Mouse (Mus musculus): ENCODE data around the gene Dppa1. TPM values are rescaled to one million over a fixed set of nuclear protein-coding genes. Genes with fewer than 3 reads are reported as not detected.

Dppa1 gene
- polyA plus RNA-seq, 1 experiment from 2014 or later = not detected

DNA sequence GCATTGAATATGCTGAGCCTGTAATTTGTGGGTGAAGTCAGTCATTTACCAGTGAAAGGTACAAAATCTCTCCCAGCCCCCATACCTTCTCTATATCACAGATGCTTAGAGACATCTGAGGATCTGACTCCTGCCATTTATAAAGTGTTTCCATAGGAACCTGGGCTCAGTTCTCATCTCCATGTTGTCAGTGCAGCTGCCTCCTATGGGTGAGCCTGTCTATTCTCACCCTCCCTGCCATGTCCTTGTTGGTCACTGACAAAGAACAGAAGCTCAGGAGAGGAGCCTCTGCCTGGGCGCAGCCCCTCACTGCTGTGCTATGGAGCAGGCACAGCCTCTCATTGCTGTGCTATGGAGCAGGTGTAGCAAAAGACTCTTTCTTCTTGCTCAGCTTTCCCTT is 9.1 kb downstream of the Dppa1 start:
- Histone ChIP-seq H3K27ac (no peak overlapping the region), H3K9ac (no peak overlapping the region), H3K4me1 (replicated peaks) (no peaks in the 10 kb centered on the region), H3K27me3 (replicated peaks) (no peaks in the 10 kb centered on the region), H3K9me3 (no peaks in the 10 kb centered on the region), H3K4me3 (replicated peaks) (no peak overlapping the region), H3K4me2 (replicated peaks) (no peak overlapping the region), H3K36me3 (no peaks in the 10 kb centered on the region)
- no peak for ATAC-seq
- 64% methylated on average over 1 of the region's 1 CpGs for WGBS

DNA sequence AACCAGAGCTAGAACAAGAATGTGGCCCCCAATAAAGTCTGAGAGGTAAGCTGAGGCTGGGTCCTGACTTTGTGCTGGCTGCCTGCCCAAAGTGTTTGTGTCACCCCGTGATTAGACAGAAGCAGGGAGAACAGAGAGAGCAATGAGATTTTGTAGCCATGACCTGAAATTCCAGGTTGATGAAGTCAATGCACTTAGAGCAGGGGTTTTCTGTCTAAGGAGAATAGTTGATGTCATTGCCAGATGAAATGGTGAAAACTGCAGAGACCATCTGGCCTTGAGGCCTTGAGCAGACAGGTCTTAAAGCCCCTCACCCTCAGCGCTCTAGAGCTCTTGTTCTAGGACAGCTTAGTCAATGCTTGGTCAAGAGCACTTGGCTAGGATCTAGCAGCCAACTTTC is 36.6 kb downstream of the Dppa1 start:
- no peak for ATAC-seq
- no peaks in the 10 kb centered on the region for H3K27me3 ChIP-seq (replicated peaks)
- H3K4me3 ChIP-seq (replicated peaks) = no peak overlapping the region
- no peaks in the 10 kb centered on the region for H3K9me3 ChIP-seq
- no peak overlapping the region for H3K4me2 ChIP-seq (replicated peaks)
- 67% methylated on average over 2 of the region's 2 CpGs for WGBS
- H3K9ac ChIP-seq = no peak overlapping the region
- H3K4me1 ChIP-seq (replicated peaks) = no peaks in the 10 kb centered on the region
- H3K36me3 ChIP-seq = no peaks in the 10 kb centered on the region
- no peak overlapping the region for H3K27ac ChIP-seq

DNA sequence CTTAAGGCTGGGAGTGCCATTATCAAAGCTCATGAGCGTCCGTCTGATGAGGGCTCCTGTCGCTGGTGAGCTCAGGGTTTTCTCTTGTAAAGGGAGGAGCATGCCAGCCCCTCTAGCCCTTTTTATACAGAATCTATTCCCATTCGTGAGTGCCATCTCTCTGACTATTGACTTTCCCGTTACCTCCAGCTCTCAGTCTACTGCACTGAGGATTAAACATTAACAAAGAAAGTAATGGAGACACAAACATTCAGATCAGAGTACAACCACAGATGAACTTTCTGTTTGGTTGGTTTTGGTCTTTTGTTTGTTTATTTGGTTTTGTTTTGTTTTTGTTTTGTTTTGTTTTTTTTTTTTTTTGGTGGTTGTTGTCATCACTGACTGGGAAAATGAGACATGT is 46.3 kb downstream of the Dppa1 start:
- 72% methylated on average over 5 of the region's 5 CpGs for WGBS
- Histone ChIP-seq H3K4me2 (replicated peaks) (no peak overlapping the region), H3K4me1 (replicated peaks) (no peaks in the 10 kb centered on the region), H3K4me3 (replicated peaks) (no peak overlapping the region), H3K9me3 (no peaks in the 10 kb centered on the region), H3K9ac (no peak overlapping the region), H3K27ac (no peak overlapping the region), H3K27me3 (replicated peaks) (no peaks in the 10 kb centered on the region), H3K36me3 (no peaks in the 10 kb centered on the region)
- ATAC-seq = no peak

DNA sequence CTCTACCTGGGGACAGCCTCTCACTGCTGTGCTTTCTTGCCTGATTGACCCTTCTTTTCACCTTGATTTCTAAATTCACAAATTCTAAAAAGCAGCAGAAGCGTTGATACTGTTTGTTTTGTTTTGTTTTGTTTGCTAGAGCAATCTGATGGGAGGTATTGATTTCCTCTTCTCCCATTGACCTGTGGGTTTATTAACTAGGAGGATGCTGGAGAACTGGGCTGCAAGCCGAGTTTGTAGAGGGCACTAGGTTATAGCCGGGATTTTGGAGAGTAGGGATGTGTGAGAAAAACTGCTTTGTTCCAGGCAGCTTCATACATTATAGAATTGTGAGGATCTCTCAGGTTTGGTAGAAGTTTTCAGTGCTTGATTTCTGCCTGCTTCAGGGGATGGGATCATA is 48.6 kb downstream of the Dppa1 start:
- H3K27me3 ChIP-seq (replicated peaks) = no peaks in the 10 kb centered on the region
- H3K9me3 ChIP-seq = no peaks in the 10 kb centered on the region
- no peak overlapping the region for H3K4me2 ChIP-seq (replicated peaks)
- no peak overlapping the region for H3K9ac ChIP-seq
- 69% methylated on average over 3 of the region's 3 CpGs for WGBS
- H3K4me1 ChIP-seq (replicated peaks) = no peaks in the 10 kb centered on the region
- H3K36me3 ChIP-seq = no peaks in the 10 kb centered on the region
- no peak overlapping the region for H3K4me3 ChIP-seq (replicated peaks)
- ATAC-seq = no peak
- H3K27ac ChIP-seq = no peak overlapping the region

DNA sequence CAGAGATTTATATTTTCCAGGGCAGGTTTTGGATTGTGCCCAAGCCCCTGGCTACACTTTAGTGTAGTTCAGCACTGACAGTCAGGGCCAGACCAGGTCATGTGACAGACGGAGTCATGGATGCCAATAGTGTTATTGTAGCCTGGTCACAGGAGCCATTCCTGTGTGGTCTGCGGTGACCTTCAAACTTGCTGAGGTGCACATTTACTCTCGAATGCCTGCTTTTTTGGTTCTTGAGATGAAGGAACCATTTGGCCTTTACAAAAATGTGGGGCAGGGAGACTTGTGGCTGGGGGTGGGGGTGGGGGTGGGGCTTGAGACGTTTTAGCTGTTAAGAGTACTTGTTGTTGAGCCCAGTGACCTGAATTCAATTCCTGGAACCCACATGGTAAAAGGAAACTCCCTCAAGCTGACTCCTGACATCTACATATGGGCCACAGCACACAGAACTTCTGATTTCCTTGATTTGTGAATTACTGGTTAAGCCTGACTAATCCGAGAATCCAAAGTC is 50.2 kb downstream of the Dppa1 start:
- Histone ChIP-seq H3K9ac (no peak overlapping the region), H3K4me2 (replicated peaks) (no peak overlapping the region), H3K9me3 (no peaks in the 10 kb centered on the region), H3K4me3 (replicated peaks) (no peak overlapping the region), H3K36me3 (no peaks in the 10 kb centered on the region), H3K27me3 (replicated peaks) (no peaks in the 10 kb centered on the region), H3K27ac (no peak overlapping the region), H3K4me1 (replicated peaks) (no peaks in the 10 kb centered on the region)
- no peak for ATAC-seq
- WGBS = 40% methylated on average over 5 of the region's 5 CpGs

DNA sequence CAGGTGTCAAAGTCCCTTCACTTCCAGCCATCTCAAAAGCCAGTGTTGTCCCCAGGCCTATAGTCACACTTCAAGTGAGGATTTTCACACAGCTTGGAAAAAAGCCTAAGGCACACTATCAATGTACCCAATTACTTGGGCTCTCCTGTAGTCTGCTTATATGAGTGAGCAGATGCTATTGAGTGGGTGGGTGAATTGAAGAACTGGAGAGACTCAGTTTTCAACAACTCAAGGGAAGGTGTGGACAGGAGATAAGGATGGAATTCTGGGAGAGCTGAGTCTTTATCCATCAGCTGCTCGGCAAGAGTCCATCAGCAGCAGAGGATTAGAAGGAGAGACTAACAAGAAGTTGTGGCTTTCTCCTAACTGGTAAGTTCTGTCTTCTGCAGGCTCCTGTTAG is 57.7 kb downstream of the Dppa1 start, which contains the start of gene BC053393:
Gene BC053393 (plus strand): TSS at position 210 of the 400 bp plus-strand sequence.
- ATAC-seq = no peak
- Histone ChIP-seq H3K27me3 (replicated peaks) (no peaks in the 10 kb centered on the region), H3K9ac (no peak within 1 kb of the TSS), H3K9me3 (no peaks in the 10 kb centered on the region), H3K27ac (no peak within 1 kb of the TSS), H3K4me2 (replicated peaks) (no peak within 1 kb of the TSS), H3K4me1 (replicated peaks) (no peaks in the 10 kb centered on the region), H3K4me3 (replicated peaks) (no peak within 1 kb of the TSS), H3K36me3 (no peaks in the 10 kb centered on the region)
- WGBS = 66% methylated on average over 1 of the region's 1 CpGs

DNA sequence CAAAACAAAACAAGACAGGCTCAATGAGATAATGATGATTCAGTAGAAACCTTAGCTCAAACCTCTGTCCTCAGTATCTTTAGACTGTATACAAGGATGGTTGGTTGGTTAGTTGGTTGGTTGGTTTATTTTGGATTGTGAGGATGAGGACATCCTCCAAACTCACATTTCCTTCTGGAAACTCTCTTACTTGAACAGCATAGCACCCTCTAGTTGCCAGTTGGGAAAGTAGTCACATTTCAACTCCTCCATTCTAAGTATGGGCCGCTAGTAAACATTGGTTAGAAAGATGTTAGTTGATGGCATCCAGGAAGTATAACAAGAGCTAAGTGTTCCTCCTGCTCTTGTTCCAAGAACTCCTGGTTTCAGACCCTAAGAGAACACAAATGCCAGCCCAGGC is 60.0 kb downstream of the Dppa1 start:
- Histone ChIP-seq H3K4me3 (replicated peaks) (no peak overlapping the region), H3K9ac (no peak overlapping the region), H3K36me3 (no peaks in the 10 kb centered on the region), H3K9me3 (no peaks in the 10 kb centered on the region), H3K27me3 (replicated peaks) (no peaks in the 10 kb centered on the region), H3K27ac (no peak overlapping the region), H3K4me1 (replicated peaks) (no peaks in the 10 kb centered on the region), H3K4me2 (replicated peaks) (no peak overlapping the region)
- no peak for ATAC-seq
- 86% methylated on average over 1 of the region's 1 CpGs for WGBS

DNA sequence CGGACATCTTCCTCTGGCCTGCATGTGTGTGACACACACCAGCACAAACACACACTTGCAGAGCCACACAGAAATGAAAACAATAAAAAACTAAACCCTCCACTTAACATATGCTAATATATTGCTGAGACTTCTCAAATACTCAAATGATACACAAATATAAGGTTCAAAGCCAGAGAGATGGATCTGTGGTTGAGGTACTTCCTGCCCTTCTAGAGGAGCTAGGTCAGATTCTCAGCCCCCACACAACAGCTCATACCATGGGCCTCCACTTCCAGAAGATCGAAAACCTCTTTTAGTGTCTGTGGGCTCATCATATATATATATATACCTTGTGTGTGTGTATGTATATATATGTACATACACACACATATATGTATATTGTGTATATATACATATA is 63.1 kb downstream of the Dppa1 start:
- Histone ChIP-seq H3K4me3 (replicated peaks) (no peak overlapping the region), H3K4me2 (replicated peaks) (no peak overlapping the region), H3K4me1 (replicated peaks) (no peaks in the 10 kb centered on the region), H3K27ac (no peak overlapping the region), H3K27me3 (replicated peaks) (no peaks in the 10 kb centered on the region), H3K9ac (no peak overlapping the region), H3K9me3 (no peaks in the 10 kb centered on the region), H3K36me3 (no peaks in the 10 kb centered on the region)
- WGBS = 90% methylated on average over 2 of the region's 2 CpGs
- ATAC-seq = no peak

DNA sequence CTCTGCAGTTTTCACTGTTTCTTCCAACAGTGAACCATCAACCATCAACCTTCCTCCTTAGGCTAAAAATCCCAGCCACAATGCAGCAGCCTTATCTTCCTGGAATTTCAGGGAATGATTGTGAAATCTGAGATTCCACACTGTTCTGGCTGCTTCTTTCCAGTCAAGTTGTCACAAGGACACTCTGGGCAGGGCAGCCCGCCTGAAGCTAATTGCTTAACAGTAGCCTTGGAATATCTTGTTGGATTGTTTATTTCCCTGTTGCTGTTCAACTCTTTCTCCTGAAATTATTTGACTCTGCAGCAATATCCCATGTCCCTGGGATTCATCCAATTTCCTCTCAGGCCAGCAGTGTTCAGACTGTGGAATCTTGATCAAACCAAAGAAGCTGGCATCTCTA is 64.4 kb downstream of the Dppa1 start:
- 74% methylated on average over 1 of the region's 1 CpGs for WGBS
- Histone ChIP-seq H3K27me3 (replicated peaks) (no peaks in the 10 kb centered on the region), H3K27ac (no peak overlapping the region), H3K9me3 (no peaks in the 10 kb centered on the region), H3K4me3 (replicated peaks) (no peak overlapping the region), H3K9ac (no peak overlapping the region), H3K4me2 (replicated peaks) (no peak overlapping the region), H3K4me1 (replicated peaks) (no peaks in the 10 kb centered on the region), H3K36me3 (no peaks in the 10 kb centered on the region)
- ATAC-seq = no peak

DNA sequence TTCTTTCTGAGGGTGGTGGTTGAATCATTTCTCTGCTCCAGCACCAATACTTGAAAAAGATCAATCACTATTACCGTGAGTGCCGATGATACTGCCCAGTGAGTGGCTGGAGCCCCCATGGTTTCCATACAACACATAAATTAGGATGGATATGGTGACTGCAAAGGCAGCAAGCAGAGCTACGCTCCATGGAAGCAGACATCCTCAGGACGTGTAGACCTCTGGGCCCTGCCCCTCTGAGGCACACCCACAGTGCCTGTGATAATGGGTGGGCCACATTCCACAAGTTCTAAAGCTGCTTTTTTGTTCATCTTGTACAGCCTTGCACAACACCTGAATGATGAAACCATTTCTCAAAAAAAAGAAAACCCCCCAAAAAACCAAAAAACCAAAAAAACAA is 68.0 kb downstream of the Dppa1 start:
- WGBS = 79% methylated on average over 4 of the region's 4 CpGs
- Histone ChIP-seq H3K9me3 (no peaks in the 10 kb centered on the region), H3K9ac (no peak overlapping the region), H3K27me3 (replicated peaks) (no peaks in the 10 kb centered on the region), H3K4me1 (replicated peaks) (no peaks in the 10 kb centered on the region), H3K36me3 (no peaks in the 10 kb centered on the region), H3K4me3 (replicated peaks) (no peak overlapping the region), H3K4me2 (replicated peaks) (no peak overlapping the region), H3K27ac (no peak overlapping the region)
- ATAC-seq = no peak

Other genes with a start within 250 kb of the Dppa1 start
- 0.25 and 0.40 TPM in 2 replicates for gene Itk, start 239.7 kb downstream of the Dppa1 start, polyA plus RNA-seq (2015; fragmentation: Nextera tagmentation; extraction: Ambion mirVana)
- gene Fam71b, start 232.7 kb downstream of the Dppa1 start, polyA plus RNA-seq (2015; fragmentation: Nextera tagmentation; extraction: Ambion mirVana) = not detected in 2 replicates
- gene Med7, start 192.3 kb downstream of the Dppa1 start, polyA plus RNA-seq (2015; fragmentation: Nextera tagmentation; extraction: Ambion mirVana) = 57.5 and 60.6 TPM in 2 replicates
- gene Havcr2, start 174.3 kb downstream of the Dppa1 start, polyA plus RNA-seq (2015; fragmentation: Nextera tagmentation; extraction: Ambion mirVana) = 0.08 and 0.16 TPM in 2 replicates
- gene Gm12169, start 105.0 kb downstream of the Dppa1 start, polyA plus RNA-seq (2015; fragmentation: Nextera tagmentation; extraction: Ambion mirVana) = not detected in 2 replicates
- not detected in 2 replicates for gene BC053393, start 57.7 kb downstream of the Dppa1 start, polyA plus RNA-seq (2015; fragmentation: Nextera tagmentation; extraction: Ambion mirVana)
- 1.1 and 1.2 TPM in 2 replicates for gene Timd2, start 77.8 kb upstream of the Dppa1 start, polyA plus RNA-seq (2015; fragmentation: Nextera tagmentation; extraction: Ambion mirVana)
- not detected in 2 replicates for gene Havcr1, start 105.8 kb upstream of the Dppa1 start, polyA plus RNA-seq (2015; fragmentation: Nextera tagmentation; extraction: Ambion mirVana)
- 0.74 and 0.80 TPM in 2 replicates for gene Timd4, start 181.5 kb upstream of the Dppa1 start, polyA plus RNA-seq (2015; fragmentation: Nextera tagmentation; extraction: Ambion mirVana)